Mouse (Mus musculus) macrophage (primary cell): Measurements from ENCODE around the gene Trit1. TPM values are rescaled to one million over a fixed set of nuclear protein-coding genes. Genes with fewer than 3 reads are reported as not detected.

ENCODE experiments used
- H3K27ac ChIP-seq: fragments of 350-480 bp; formaldehyde crosslinking; 2 replicates; pipeline ENCODE4 v1.9.0; 2021
- H3K36me3 ChIP-seq: fragments of 350-480 bp; formaldehyde crosslinking; 2 replicates; pipeline ENCODE4 v1.9.0; 2021; ENCODE audit errors: inconsistent target
- H3K4me3 ChIP-seq: fragments of 350-480 bp; formaldehyde crosslinking; 2 replicates; pipeline ENCODE4 v1.9.0; 2021; ENCODE audit errors: inconsistent target
- H3K79me2 ChIP-seq: fragments of 350-480 bp; formaldehyde crosslinking; 2 replicates; pipeline ENCODE4 v1.9.0; 2021; ENCODE audit errors: inconsistent target
- WGBS: methylation state at CpG from one replicate; pipeline ENCODE4 v1.1.7; 2026; ENCODE audit warnings: inconsistent platforms; ENCODE audit not compliant: missing documents; 5-methylcytosine and 5-hydroxymethylcytosine counted together
- polyA plus RNA-seq: library from polyadenylated mRNA; stranded (reverse); fragments of 250-400 nt; gene quantifications from 3 replicates; pipeline ENCODE4 v1.2.4, GENCODE M21; 2018; ENCODE audit warnings: inconsistent platforms

The Trit1 gene
- polyA plus RNA-seq, 1 experiment from 2014 or later = 5.4 TPM

GRCm38 (mm10) chr4:123050681-123051211 is 34.3 kb downstream of the Trit1 start:
- Histone ChIP-seq H3K36me3 (peaks cover 55% of the 10 kb centered on the region), H3K4me3 (no peak overlapping the region), H3K79me2 (no peaks in the 10 kb centered on the region), H3K27ac (no peak overlapping the region)
- WGBS = 77% methylated on average over 5 of the region's 5 CpGs

GRCm38 (mm10) chr4:123053179-123053578 is 36.8 kb downstream of the Trit1 start:
- H3K27ac ChIP-seq = no peak overlapping the region
- no peak overlapping the region for H3K4me3 ChIP-seq
- WGBS = 93% methylated on average over 9 of the region's 11 CpGs
- H3K79me2 ChIP-seq = no peaks in the 10 kb centered on the region
- peaks cover 46% of the 10 kb centered on the region for H3K36me3 ChIP-seq

- Histone ChIP-seq H3K4me3 (no peak overlapping the region), H3K36me3 (peaks cover 42% of the 10 kb centered on the region), H3K27ac (no peak overlapping the region), H3K79me2 (no peaks in the 10 kb centered on the region)
- WGBS = 97% methylated on average over 16 of the region's 16 CpGs
Measured at GRCm38 (mm10) chr4:123054172-123054790, 37.9 kb downstream of the Trit1 start.

- H3K36me3 ChIP-seq = peaks cover 42% of the 10 kb centered on the region
- H3K79me2 ChIP-seq = no peaks in the 10 kb centered on the region
- WGBS = 86% methylated on average over 3 of the region's 3 CpGs
- H3K27ac ChIP-seq = no peak overlapping the region
- H3K4me3 ChIP-seq = no peak overlapping the region
Measured at GRCm38 (mm10) chr4:123056560-123057109, 40.2 kb downstream of the Trit1 start.

- Histone ChIP-seq H3K79me2 (no peaks in the 10 kb centered on the region), H3K27ac (no peak overlapping the region), H3K4me3 (no peak overlapping the region), H3K36me3 (peaks cover 31% of the 10 kb centered on the region)
- WGBS = 76% methylated on average over 1 of the region's 1 CpGs
Measured at GRCm38 (mm10) chr4:123057957-123058356, 41.6 kb downstream of the Trit1 start.

- H3K36me3 ChIP-seq = no peaks in the 10 kb centered on the region
- no peak overlapping the region for H3K27ac ChIP-seq
- H3K79me2 ChIP-seq = no peaks in the 10 kb centered on the region
- H3K4me3 ChIP-seq = no peak overlapping the region
- WGBS = 90% methylated on average over 5 of the region's 5 CpGs
Measured at GRCm38 (mm10) chr4:123061744-123062143, 45.3 kb downstream of the Trit1 start.

- Histone ChIP-seq H3K27ac (no peak overlapping the region), H3K4me3 (no peak overlapping the region), H3K79me2 (no peaks in the 10 kb centered on the region), H3K36me3 (no peaks in the 10 kb centered on the region)
- 52% methylated on average over 6 of the region's 6 CpGs for WGBS
Measured at GRCm38 (mm10) chr4:123068646-123069045, 52.2 kb downstream of the Trit1 start.

GRCm38 (mm10) chr4:123071266-123071966 is 55.0 kb downstream of the Trit1 start:
- H3K79me2 ChIP-seq = no peaks in the 10 kb centered on the region
- no peaks in the 10 kb centered on the region for H3K36me3 ChIP-seq
- 18% methylated on average over 13 of the region's 13 CpGs for WGBS
- no peak overlapping the region for H3K27ac ChIP-seq
- H3K4me3 ChIP-seq = no peak overlapping the region

GRCm38 (mm10) chr4:123076928-123077327 is 60.5 kb downstream of the Trit1 start:
- H3K36me3 ChIP-seq = no peaks in the 10 kb centered on the region
- 93% methylated on average over 8 of the region's 8 CpGs for WGBS
- H3K4me3 ChIP-seq = no peak overlapping the region
- H3K79me2 ChIP-seq = no peaks in the 10 kb centered on the region
- no peak overlapping the region for H3K27ac ChIP-seq

GRCm38 (mm10) chr4:123078231-123078630 is 61.8 kb downstream of the Trit1 start:
- WGBS = 84% methylated on average over 4 of the region's 4 CpGs
- Histone ChIP-seq H3K27ac (no peak overlapping the region), H3K4me3 (no peak overlapping the region), H3K79me2 (no peaks in the 10 kb centered on the region), H3K36me3 (no peaks in the 10 kb centered on the region)

GRCm38 (mm10) chr4:123080791-123081190 is 64.4 kb downstream of the Trit1 start:
- WGBS = 75% methylated on average over 13 of the region's 13 CpGs
- H3K36me3 ChIP-seq = no peaks in the 10 kb centered on the region
- no peaks in the 10 kb centered on the region for H3K79me2 ChIP-seq
- H3K27ac ChIP-seq = no peak overlapping the region
- H3K4me3 ChIP-seq = no peak overlapping the region

- Histone ChIP-seq H3K79me2 (no peaks in the 10 kb centered on the region), H3K4me3 (no peak overlapping the region), H3K27ac (no peak overlapping the region), H3K36me3 (no peaks in the 10 kb centered on the region)
- 80% methylated on average over 20 of the region's 20 CpGs for WGBS
Measured at GRCm38 (mm10) chr4:123082283-123083163, 66.1 kb downstream of the Trit1 start.

GRCm38 (mm10) chr4:123083323-123083902 is 67.0 kb downstream of the Trit1 start:
- WGBS = 49% methylated on average over 12 of the region's 13 CpGs
- no peaks in the 10 kb centered on the region for H3K79me2 ChIP-seq
- no peak overlapping the region for H3K4me3 ChIP-seq
- H3K27ac ChIP-seq = no peak overlapping the region
- no peaks in the 10 kb centered on the region for H3K36me3 ChIP-seq

GRCm38 (mm10) chr4:123085290-123085689 is 68.9 kb downstream of the Trit1 start:
- H3K36me3 ChIP-seq = no peaks in the 10 kb centered on the region
- no peak overlapping the region for H3K4me3 ChIP-seq
- no peaks in the 10 kb centered on the region for H3K79me2 ChIP-seq
- no peak overlapping the region for H3K27ac ChIP-seq
- WGBS = 94% methylated on average over 1 of the region's 2 CpGs
